Mouse (Mus musculus): ENCODE measurements around the gene Prkca. TPM values are rescaled to one million over a fixed set of nuclear protein-coding genes. Genes with fewer than 3 reads are reported as not detected.

Prkca gene
- polyA plus RNA-seq, 2 experiments = 2.5 to 3.8 TPM

- H3K9ac ChIP-seq (replicated peaks) = no peak overlapping the region
- DNase-seq (ENCODE audit: low read depth in 3 of 3, low spot score in 3 of 3) = no peak
- H3K36me3 ChIP-seq (replicated peaks; ENCODE audit: control insufficient read depth, insufficient read depth, low read depth) = no peaks in the 10 kb centered on the region
- H3K4me1 ChIP-seq (replicated peaks; ENCODE audit: control insufficient read depth in 2 of 2, insufficient read depth in 2 of 2, low read length in 1 of 2) = no peaks in the 10 kb centered on the region
- no peak overlapping the region for H3K4me2 ChIP-seq (ENCODE audit: low read depth)
- H3K27ac ChIP-seq = no peak overlapping the region
- no peak overlapping the region for H3K4me3 ChIP-seq (ENCODE audit: insufficient read depth in 1 of 2, low read depth in 2 of 2, low read length in 2 of 2)
- no peaks in the 10 kb centered on the region for H3K9me3 ChIP-seq (ENCODE audit: control insufficient read depth, low read length)
- WGBS (ENCODE audit: insufficient replicate concordance) = 43% methylated on average over 2 of the region's 2 CpGs
- no peak for ATAC-seq (ENCODE audit: insufficient read depth)
- H3K27me3 ChIP-seq (ENCODE audit: control insufficient read depth, insufficient read depth, low read length) = no peaks in the 10 kb centered on the region
- TF ChIP-seq CTCF (IDR thresholded peaks at IDR 0.05; ENCODE audit: low read depth) (no peak), EP300 (IDR thresholded peaks at IDR 0.05; ENCODE audit: low read depth) (no peak)
These were observed 224.9 kb downstream of the Prkca start for GRCm38 (mm10) chr11:108118814-108119213.

- Histone ChIP-seq H3K4me3 (ENCODE audit: insufficient read depth in 1 of 2, low read depth in 2 of 2, low read length in 2 of 2) (no peak overlapping the region), H3K27me3 (ENCODE audit: control insufficient read depth, insufficient read depth, low read length) (no peaks in the 10 kb centered on the region), H3K4me2 (ENCODE audit: low read depth) (no peak overlapping the region), H3K36me3 (replicated peaks; ENCODE audit: control insufficient read depth, insufficient read depth, low read depth) (no peaks in the 10 kb centered on the region), H3K4me1 (replicated peaks; ENCODE audit: control insufficient read depth in 2 of 2, insufficient read depth in 2 of 2, low read length in 1 of 2) (no peaks in the 10 kb centered on the region), H3K9ac (replicated peaks) (no peak overlapping the region), H3K27ac (no peak overlapping the region), H3K9me3 (ENCODE audit: control insufficient read depth, low read length) (no peaks in the 10 kb centered on the region)
- TF ChIP-seq EP300 (IDR thresholded peaks at IDR 0.05; ENCODE audit: low read depth) (no peak), CTCF (IDR thresholded peaks at IDR 0.05; ENCODE audit: low read depth) (no peak)
- DNase-seq (ENCODE audit: low read depth in 3 of 3, low spot score in 3 of 3) = no peak
- no peak for ATAC-seq (ENCODE audit: insufficient read depth)
- 62% methylated on average over 5 of the region's 5 CpGs for WGBS (ENCODE audit: insufficient replicate concordance)
These were observed 225.5 kb downstream of the Prkca start for GRCm38 (mm10) chr11:108118221-108118620.

- TF ChIP-seq CTCF (IDR thresholded peaks at IDR 0.05; ENCODE audit: low read depth) = no peak
- no peak for TF ChIP-seq EP300 (IDR thresholded peaks at IDR 0.05; ENCODE audit: low read depth)
- Histone ChIP-seq H3K36me3 (replicated peaks; ENCODE audit: control insufficient read depth, insufficient read depth, low read depth) (no peaks in the 10 kb centered on the region), H3K4me2 (ENCODE audit: low read depth) (no peak overlapping the region), H3K9ac (replicated peaks) (no peak overlapping the region), H3K4me3 (ENCODE audit: insufficient read depth in 1 of 2, low read depth in 2 of 2, low read length in 2 of 2) (no peak overlapping the region), H3K27me3 (ENCODE audit: control insufficient read depth, insufficient read depth, low read length) (no peaks in the 10 kb centered on the region), H3K27ac (no peak overlapping the region), H3K4me1 (replicated peaks; ENCODE audit: control insufficient read depth in 2 of 2, insufficient read depth in 2 of 2, low read length in 1 of 2) (no peaks in the 10 kb centered on the region), H3K9me3 (ENCODE audit: control insufficient read depth, low read length) (no peaks in the 10 kb centered on the region)
- no peak for DNase-seq (ENCODE audit: low read depth in 3 of 3, low spot score in 3 of 3)
- 71% methylated on average over 10 of the region's 10 CpGs for WGBS (ENCODE audit: insufficient replicate concordance)
- no peak for ATAC-seq (ENCODE audit: insufficient read depth)
These were observed 226.2 kb downstream of the Prkca start for GRCm38 (mm10) chr11:108117360-108118050.

GRCm38 (mm10) chr11:108114091-108114490 is 229.6 kb downstream of the Prkca start:
- WGBS (ENCODE audit: insufficient replicate concordance) = 66% methylated on average over 3 of the region's 3 CpGs
- ATAC-seq (ENCODE audit: insufficient read depth) = no peak
- Histone ChIP-seq H3K27ac (no peak overlapping the region), H3K4me3 (ENCODE audit: insufficient read depth in 1 of 2, low read depth in 2 of 2, low read length in 2 of 2) (no peak overlapping the region), H3K4me1 (replicated peaks; ENCODE audit: control insufficient read depth in 2 of 2, insufficient read depth in 2 of 2, low read length in 1 of 2) (no peaks in the 10 kb centered on the region), H3K36me3 (replicated peaks; ENCODE audit: control insufficient read depth, insufficient read depth, low read depth) (no peaks in the 10 kb centered on the region), H3K4me2 (ENCODE audit: low read depth) (no peak overlapping the region), H3K9me3 (ENCODE audit: control insufficient read depth, low read length) (no peaks in the 10 kb centered on the region), H3K9ac (replicated peaks) (no peak overlapping the region), H3K27me3 (ENCODE audit: control insufficient read depth, insufficient read depth, low read length) (no peaks in the 10 kb centered on the region)
- TF ChIP-seq CTCF (IDR thresholded peaks at IDR 0.05; ENCODE audit: low read depth) (no peak), EP300 (IDR thresholded peaks at IDR 0.05; ENCODE audit: low read depth) (no peak)
- DNase-seq (ENCODE audit: low read depth in 3 of 3, low spot score in 3 of 3) = no peak

- no peaks in the 10 kb centered on the region for H3K27me3 ChIP-seq (ENCODE audit: control insufficient read depth, insufficient read depth, low read length)
- H3K36me3 ChIP-seq (replicated peaks; ENCODE audit: control insufficient read depth, insufficient read depth, low read depth) = no peaks in the 10 kb centered on the region
- H3K4me3 ChIP-seq (ENCODE audit: insufficient read depth in 1 of 2, low read depth in 2 of 2, low read length in 2 of 2) = no peak overlapping the region
- H3K27ac ChIP-seq = no peak overlapping the region
- no peak overlapping the region for H3K4me2 ChIP-seq (ENCODE audit: low read depth)
- DNase-seq (ENCODE audit: low read depth in 3 of 3, low spot score in 3 of 3) (no peak), ATAC-seq (ENCODE audit: insufficient read depth) (no peak)
- no peaks in the 10 kb centered on the region for H3K4me1 ChIP-seq (replicated peaks; ENCODE audit: control insufficient read depth in 2 of 2, insufficient read depth in 2 of 2, low read length in 1 of 2)
- H3K9ac ChIP-seq (replicated peaks) = no peak overlapping the region
- no peaks in the 10 kb centered on the region for H3K9me3 ChIP-seq (ENCODE audit: control insufficient read depth, low read length)
- TF ChIP-seq CTCF (IDR thresholded peaks at IDR 0.05; ENCODE audit: low read depth) (no peak), EP300 (IDR thresholded peaks at IDR 0.05; ENCODE audit: low read depth) (no peak)
- 53% methylated on average over 3 of the region's 3 CpGs for WGBS (ENCODE audit: insufficient replicate concordance)
These were observed 231.3 kb downstream of the Prkca start for GRCm38 (mm10) chr11:108112437-108112836.
